Mouse (Mus musculus) ES-E14 (cell line): ENCODE measurements at regions not wholly inside any gene's neighbourhood (a gene's known extent, or its start where the extent isn't known, plus 50 kb on each side); places are given as distances from the start of the nearest gene placed in this dataset.

Experiments used
- DNase-seq: peaks from one replicate; pipeline ENCODE4 v3.0.0-alpha.2; 2013; ENCODE audit warnings: low read depth, low spot score
- H3K27ac ChIP-seq: 2 replicates; pipeline ENCODE4 v1.5.1; 2012; ENCODE audit warnings: low read depth, mild to moderate bottlenecking, low read length, moderate library complexity, mixed read lengths; ENCODE audit not compliant: poor library complexity, insufficient read depth, severe bottlenecking
- H3K36me3 ChIP-seq: 2 replicates; pipeline ENCODE4 v1.6.1; 2012; ENCODE audit warnings: mild to moderate bottlenecking, low read length, moderate library complexity, mixed read lengths; ENCODE audit not compliant: control insufficient read depth, poor library complexity, insufficient read depth, severe bottlenecking
- H3K4me1 ChIP-seq, 2 experiments: fragments of 150-350 bp in 1 of 2; sonication (generic) in 1 of 2; 2 replicates each; pipeline ENCODE4 v1.6.1; 2012; ENCODE audit warnings: low read length in 2 of 2, mild to moderate bottlenecking in 1 of 2, mixed read lengths in 1 of 2; ENCODE audit not compliant: control insufficient read depth in 2 of 2, insufficient read depth in 2 of 2, poor library complexity in 1 of 2
- H3K4me3 ChIP-seq, 2 experiments: fragments of 150-350 bp in 1 of 2; sonication (generic) in 1 of 2; 2 replicates each; pipeline ENCODE4 v1.5.1; 2012; ENCODE audit warnings: low read length in 2 of 2, low read depth in 1 of 2, mild to moderate bottlenecking in 1 of 2, mixed read lengths in 1 of 2; ENCODE audit not compliant: insufficient read depth in 1 of 2, poor library complexity in 1 of 2, severe bottlenecking in 1 of 2
- H3K9ac ChIP-seq: 2 replicates; pipeline ENCODE4 v1.6.1; 2012; ENCODE audit warnings: low read depth, mild to moderate bottlenecking, low read length, mixed read lengths; ENCODE audit not compliant: poor library complexity, insufficient read depth, severe bottlenecking
- H3K9me3 ChIP-seq: fragments of 150-350 bp; sonication (generic); 2 replicates; pipeline ENCODE4 v1.6.1; 2012; ENCODE audit warnings: low read depth, mild to moderate bottlenecking, low read length; ENCODE audit not compliant: control insufficient read depth, insufficient read depth
- CHD2 ChIP-seq: IDR thresholded peaks from 2 replicates; pipeline ENCODE4 v1.6.1; 2014; ENCODE audit warnings: mild to moderate bottlenecking, low read depth, low read length, inconsistent platforms
- HCFC1 ChIP-seq: IDR thresholded peaks from 2 replicates; pipeline ENCODE4 v1.6.1; 2012; ENCODE audit warnings: low read length, inconsistent platforms, borderline replicate concordance; ENCODE audit not compliant: insufficient read depth
- MAFK ChIP-seq: IDR thresholded peaks from 2 replicates; pipeline ENCODE4 v1.6.1; 2014; ENCODE audit warnings: mild to moderate bottlenecking, low read depth, low read length, inconsistent platforms; ENCODE audit not compliant: insufficient read depth
- ZC3H11A ChIP-seq: IDR thresholded peaks from 2 replicates; pipeline ENCODE4 v1.6.1; 2012; ENCODE audit warnings: low read depth, mild to moderate bottlenecking, inconsistent platforms, low read length, borderline replicate concordance
- ZNF384 ChIP-seq: IDR thresholded peaks from 2 replicates; pipeline ENCODE4 v1.6.1; 2012; ENCODE audit warnings: low read depth, low read length, inconsistent platforms
- in situ Hi-C, 2 experiments: fragments of 600-800 bp; cut with MboI; formaldehyde crosslinking; loops; one replicate each; pipeline ENCODE4 v1.15.1; 2025; ENCODE audit warnings: low sequenced_read_pairs in 2 of 2, inconsistent platforms in 1 of 2; ENCODE audit not compliant: unreplicated experiment in 2 of 2

- Histone ChIP-seq H3K9ac (no peak overlapping the region), H3K4me3 (no peak overlapping the region), H3K27ac (no peak overlapping the region), H3K36me3 (no peaks in the 10 kb centered on the region), H3K4me1 (no peaks in the 10 kb centered on the region), H3K9me3 (no peaks in the 10 kb centered on the region)
- DNase-seq, result no peak
- TF ChIP-seq HCFC1, result no peak
- no peak for TF ChIP-seq ZC3H11A
- no peak for TF ChIP-seq CHD2
- no peak for TF ChIP-seq ZNF384
- no peak for TF ChIP-seq MAFK
- in situ Hi-C loops, result no loop called here
Measured at GRCm38 (mm10) chr15:96052586-96052985, 234.7 kb upstream of the Arid2 start.

DNA sequence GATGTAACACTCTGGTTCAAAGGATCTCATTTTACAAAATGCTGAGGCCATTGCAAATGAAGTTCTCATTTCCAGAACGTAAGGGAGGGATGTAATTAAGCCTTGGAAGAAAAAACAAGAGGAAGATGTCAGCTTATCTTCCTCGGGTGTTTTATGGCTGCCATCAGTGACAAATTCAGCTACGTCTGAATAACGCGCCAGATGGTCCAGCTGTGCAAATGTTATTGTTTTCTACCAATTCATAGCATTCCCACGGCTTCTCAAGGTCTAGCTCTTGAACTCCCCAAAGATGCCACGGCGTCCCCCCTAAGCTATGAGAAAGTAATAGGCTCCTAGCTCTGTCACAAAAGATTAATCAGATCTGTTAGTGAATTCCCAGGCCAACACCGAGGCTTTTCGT is 232.0 kb upstream of the Arid2 start:
- H3K4me3 ChIP-seq, result no peak overlapping the region
- TF ChIP-seq CHD2, result no peak
- H3K9ac ChIP-seq, result no peak overlapping the region
- H3K9me3 ChIP-seq, result no peaks in the 10 kb centered on the region
- no peaks in the 10 kb centered on the region for H3K4me1 ChIP-seq
- DNase-seq, result no peak
- no peaks in the 10 kb centered on the region for H3K36me3 ChIP-seq
- in situ Hi-C loops, result no loop called here
- no peak overlapping the region for H3K27ac ChIP-seq

GRCm38 (mm10) chr15:96055796-96056473 is 231.4 kb upstream of the Arid2 start:
- Histone ChIP-seq H3K9ac (no peak overlapping the region), H3K36me3 (no peaks in the 10 kb centered on the region), H3K4me1 (no peaks in the 10 kb centered on the region), H3K27ac (no peak overlapping the region), H3K4me3 (no peak overlapping the region), H3K9me3 (no peaks in the 10 kb centered on the region)
- in situ Hi-C loops, result no loop called here
- no peak for DNase-seq
- TF ChIP-seq CHD2 (no peak), HCFC1 (no peak), MAFK (no peak), ZC3H11A (no peak), ZNF384 (no peak)

GRCm38 (mm10) chr15:96059623-96060022 is 227.7 kb upstream of the Arid2 start:
- no peak for DNase-seq
- in situ Hi-C loops, result no loop called here
- Histone ChIP-seq H3K4me1 (no peaks in the 10 kb centered on the region), H3K36me3 (no peaks in the 10 kb centered on the region), H3K9me3 (no peaks in the 10 kb centered on the region), H3K9ac (no peak overlapping the region), H3K27ac (no peak overlapping the region), H3K4me3 (no peak overlapping the region)
- TF ChIP-seq CHD2 (no peak), ZC3H11A (no peak), ZNF384 (no peak), MAFK (no peak), HCFC1 (no peak)

- Histone ChIP-seq H3K36me3 (no peaks in the 10 kb centered on the region), H3K4me1 (no peaks in the 10 kb centered on the region), H3K9ac (no peak overlapping the region), H3K27ac (no peak overlapping the region), H3K4me3 (no peak overlapping the region), H3K9me3 (no peaks in the 10 kb centered on the region)
- DNase-seq, result no peak
- in situ Hi-C loops, result no loop called here
- TF ChIP-seq MAFK (no peak), CHD2 (no peak), ZNF384 (no peak), ZC3H11A (no peak)
Measured at GRCm38 (mm10) chr15:96064499-96065217, 222.7 kb upstream of the Arid2 start.
